Mouse (Mus musculus): Measurements from ENCODE around the gene Actr3. TPM values are rescaled to one million over a fixed set of nuclear protein-coding genes. Genes with fewer than 3 reads are reported as not detected.

The Actr3 gene
- polyA plus RNA-seq (2012; rRNA removed): 115 and 125 TPM in 2 replicates

DNA sequence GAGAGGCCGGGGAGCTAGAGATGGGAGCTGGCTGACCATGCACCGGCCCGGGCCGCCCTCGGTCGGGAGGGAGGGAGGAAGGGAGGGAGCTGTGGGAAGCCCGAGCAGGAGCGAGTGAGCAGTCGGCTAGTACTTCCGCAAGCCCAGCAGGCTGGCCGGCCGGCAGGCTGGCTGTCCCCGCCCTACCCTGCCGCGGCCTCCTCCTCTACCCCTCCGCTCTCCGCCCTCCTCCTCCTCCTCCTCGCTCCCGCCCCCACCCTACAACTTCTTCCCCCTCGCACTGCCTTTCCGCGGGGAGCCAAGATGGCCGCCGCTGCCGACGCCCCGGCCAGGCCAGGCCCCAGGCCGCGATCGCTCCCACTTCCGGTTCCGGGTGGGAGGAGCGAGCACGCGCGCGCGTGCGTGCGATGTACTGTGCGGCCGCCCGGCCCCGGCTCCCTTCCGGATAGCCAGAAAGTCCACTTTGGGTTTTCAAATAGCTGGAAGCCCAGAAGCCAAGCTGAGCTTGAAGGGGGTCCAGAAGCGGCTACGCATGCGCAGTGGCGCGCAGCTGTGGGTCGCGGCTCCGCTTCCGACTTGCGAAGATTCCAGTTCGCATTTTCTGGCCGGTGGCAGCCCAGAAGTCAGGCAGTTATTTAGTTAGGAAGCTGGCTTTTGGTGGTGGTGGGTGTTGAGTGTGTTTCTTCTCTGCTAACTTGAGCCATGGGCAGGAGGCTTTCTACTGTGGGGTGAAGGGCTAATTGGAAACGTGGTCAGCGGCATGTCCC, at the start of gene Actr3:
TSS of gene Actr3 (minus strand) at position 359 of the 767 bp plus-strand sequence.

Other genes starting within 250 kb of the Actr3 start
- 20.7 and 25.8 TPM in 2 replicates for gene Slc35f5, start 124.9 kb upstream of the Actr3 start, polyA plus RNA-seq (2012; rRNA removed)
- 0.32 and 0.40 TPM in 2 replicates for gene Gpr39, start 241.3 kb upstream of the Actr3 start, polyA plus RNA-seq (2012; rRNA removed)

Data from central nervous system, embryonic 11.5 days (tissue).